Mouse (Mus musculus) megakaryocyte, embryonic 14.5 days (primary cell): ENCODE data around the gene Rnf38.

Experiments used
- FLI1 ChIP-seq: IDR thresholded peaks from 2 replicates; pipeline ENCODE4 v1.6.1; 2012; ENCODE audit warnings: low read length, inconsistent platforms, mixed read lengths
- GATA1 ChIP-seq: IDR thresholded peaks from 3 replicates; pipeline ENCODE4 v1.6.1; 2012; ENCODE audit warnings: mixed read lengths, low read length, inconsistent platforms, borderline replicate concordance

- no peak for TF ChIP-seq GATA1
- TF ChIP-seq FLI1 = no peak
Observed at GRCm38 (mm10) chr4:44169884-44170283, 63.7 kb downstream of the Rnf38 start.
